In genomic region chr3:134735684-134736083, GRCm38 (mm10) we compare ENCODE assay signal across 9 mouse cellular contexts.
"Had no signal": no experiment of that assay in that cellular context is flagged by ENCODE, and none has a peak within 500 bp of the region (broad histone marks: within the 10 kb centered on the region; RNA-seq: fewer than 3 reads in every experiment).

No protein-coding gene starts in this region.

- H3K4me3 ChIP-seq: limb, embryonic 15.5 days; liver, embryonic 12.5 days; midbrain, embryonic 13.5 days had no signal

- H3K4me2 ChIP-seq: limb, embryonic 15.5 days; liver, embryonic 12.5 days; lung, embryonic 14.5 days; midbrain, embryonic 13.5 days had no signal

- H3K9ac ChIP-seq: limb, embryonic 15.5 days; liver, embryonic 12.5 days; lung, embryonic 14.5 days; midbrain, embryonic 13.5 days had no signal

- H3K4me1 ChIP-seq: limb, embryonic 15.5 days; liver, embryonic 12.5 days; midbrain, embryonic 13.5 days had no signal

- H3K9me3 ChIP-seq: limb, embryonic 15.5 days; liver, embryonic 12.5 days; midbrain, embryonic 13.5 days had no signal

- H3K36me3 ChIP-seq: limb, embryonic 15.5 days; liver, embryonic 12.5 days; midbrain, embryonic 13.5 days had no signal

- DNase-seq: kidney, adult 8-10 months; kidney, postnatal 25 days; lung, embryonic 14.5 days; right cerebral cortex, postnatal 25 days; thymus, postnatal 36 days had no signal

- ATAC-seq: intestine, postnatal 0 days; liver, embryonic 12.5 days; midbrain, embryonic 13.5 days had no signal

- H3K27ac ChIP-seq: limb, embryonic 15.5 days; liver, embryonic 12.5 days; midbrain, embryonic 13.5 days had no signal

- H3K27me3 ChIP-seq: limb, embryonic 15.5 days; liver, embryonic 12.5 days; midbrain, embryonic 13.5 days had no signal
